Mouse (Mus musculus) gastrocnemius, postnatal 14 days (tissue): ENCODE measurements around the gene Sulf2. TPM values are rescaled to one million over a fixed set of nuclear protein-coding genes. Genes with fewer than 3 reads are reported as not detected.

Experiments used
- DNase-seq: peaks from one replicate; pipeline ENCODE4 v3.0.0; 2021; ENCODE audit warnings: mixed read lengths
- intact Hi-C: fragments of 180-260 bp; cut with DNase I; formaldehyde crosslinking; loops from one replicate; pipeline ENCODE4 v1.15.1; 2025; ENCODE audit warnings: low total_unique reads
- total RNA-seq, 2 experiments: library from RNA; stranded (reverse); gene quantifications; 2 replicates each; pipeline ENCODE4 v1.2.3; 2021

The Sulf2 gene
- total RNA-seq, 2 experiments from 2014 or later: 15.3 to 19.6 TPM

- intact Hi-C loops: no loop called here
- DNase-seq: no peak
Observed at GRCm38 (mm10) chr2:166128032-166128431, 27.4 kb downstream of the Sulf2 start.

DNA sequence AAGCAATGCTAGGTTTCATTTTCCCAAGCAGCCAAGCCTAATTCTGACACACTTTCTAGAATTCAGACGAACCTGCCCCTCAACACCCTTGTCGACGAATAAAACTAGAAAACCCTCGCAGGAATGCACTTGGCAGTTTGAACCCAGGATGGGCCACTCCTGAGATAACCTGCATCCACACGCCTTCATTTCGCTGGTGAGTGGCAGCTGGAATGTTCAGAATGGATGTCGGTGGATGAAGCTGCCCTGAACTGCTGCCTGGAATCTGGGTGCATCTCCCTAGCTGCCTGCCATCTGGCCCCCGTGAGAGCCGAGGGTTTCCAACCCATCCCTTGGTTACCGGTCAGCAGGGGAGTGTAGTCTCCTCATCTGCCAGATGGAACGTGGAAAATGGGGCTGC, 29.1 kb downstream of the Sulf2 start:
- intact Hi-C loops: no loop called here
- DNase-seq: no peak

DNA sequence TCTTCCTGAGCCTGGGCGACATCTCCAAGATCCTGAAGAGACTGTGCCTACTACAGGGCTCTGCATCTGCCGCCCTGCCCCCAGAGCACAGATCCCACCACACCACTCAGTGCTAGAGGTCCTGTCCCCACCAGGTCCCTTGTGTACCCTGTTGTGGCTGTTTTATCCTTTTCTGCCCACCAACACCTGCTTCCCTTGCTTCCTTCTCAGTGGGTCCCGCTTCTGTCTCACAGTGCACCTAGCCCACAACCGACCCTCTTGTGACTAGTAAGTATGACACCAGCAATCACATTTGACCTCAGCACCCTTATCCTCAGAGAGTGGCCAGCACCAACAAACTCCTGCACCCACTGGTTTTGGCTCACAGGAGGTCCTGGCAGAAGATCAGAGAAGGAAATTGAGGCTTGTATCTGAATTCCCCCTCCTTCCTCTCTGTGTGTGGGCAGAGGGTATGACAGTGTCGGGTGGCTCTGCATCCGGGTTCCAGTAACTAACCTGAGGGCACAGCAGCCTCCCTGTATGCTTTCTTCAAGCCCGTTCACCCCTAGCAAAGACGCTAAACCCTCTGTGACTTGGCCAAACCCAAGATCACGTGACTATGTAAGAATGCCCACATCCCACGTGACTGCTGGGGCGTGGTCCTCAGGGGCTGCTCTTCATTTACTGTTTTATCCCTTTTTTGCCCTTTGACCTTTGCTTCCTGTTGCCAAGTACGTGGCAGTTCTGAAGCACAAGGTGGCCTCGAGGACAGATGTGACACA, 29.8 kb downstream of the Sulf2 start:
- intact Hi-C loops: no loop called here
- no peak for DNase-seq

GRCm38 (mm10) chr2:166125033-166125432, 30.4 kb downstream of the Sulf2 start:
- DNase-seq: no peak
- intact Hi-C loops: no loop called here

DNA sequence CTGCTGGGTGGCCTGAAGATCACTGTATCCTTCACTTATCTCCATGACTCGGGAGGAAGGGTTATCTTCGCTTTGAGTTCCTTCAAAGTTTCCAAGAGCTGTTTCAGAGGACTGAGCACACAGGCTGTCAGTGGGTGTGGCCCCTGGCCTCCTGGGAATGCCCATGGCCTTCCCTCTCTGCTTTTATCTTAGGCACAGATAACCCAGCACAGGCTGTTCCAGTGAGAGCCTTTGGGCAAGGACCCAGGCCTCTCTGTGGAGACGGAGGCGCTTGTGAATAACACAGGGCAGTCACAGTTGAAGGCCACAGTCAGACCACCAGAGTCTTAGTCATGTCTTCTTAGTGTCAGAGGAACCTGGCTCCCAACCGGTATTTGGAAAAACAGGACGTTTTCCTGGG, 32.7 kb downstream of the Sulf2 start:
- DNase-seq: no peak
- intact Hi-C loops: no loop called here

DNA sequence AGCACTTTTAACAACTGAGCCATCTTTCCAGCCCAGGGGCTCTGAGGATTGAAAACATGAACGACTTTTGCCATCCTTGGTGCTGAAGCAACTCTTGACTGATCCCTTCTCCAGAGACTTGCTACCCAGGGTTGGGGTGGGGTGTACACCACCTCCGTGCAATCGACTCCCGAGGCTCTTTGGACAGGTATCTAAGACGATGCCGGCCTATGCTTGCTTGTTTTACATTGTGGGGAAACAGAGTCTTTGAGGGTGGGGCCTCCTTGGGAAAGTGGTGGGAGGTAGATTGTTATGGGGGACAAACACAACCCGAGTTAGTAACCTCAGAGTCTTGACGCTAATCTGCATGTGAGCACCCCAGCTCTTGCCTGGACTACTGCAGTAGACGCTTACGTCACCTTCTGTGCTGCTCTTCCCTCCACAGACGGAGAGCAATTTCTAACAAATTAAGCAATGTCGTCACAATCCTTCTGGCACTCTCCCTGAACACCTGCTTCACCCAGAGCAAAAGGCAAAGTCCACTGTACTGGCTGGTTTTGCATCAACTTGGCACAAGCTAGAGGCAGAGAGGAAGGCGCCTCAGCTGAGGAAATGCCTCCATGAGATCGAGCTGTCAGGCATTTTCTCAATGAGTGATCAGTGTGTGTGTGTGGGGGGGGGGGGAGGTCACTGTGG, 33.6 kb downstream of the Sulf2 start:
- no peak for DNase-seq
- intact Hi-C loops: no loop called here

GRCm38 (mm10) chr2:166119992-166120391, 35.5 kb downstream of the Sulf2 start:
- intact Hi-C loops: no loop called here

DNA sequence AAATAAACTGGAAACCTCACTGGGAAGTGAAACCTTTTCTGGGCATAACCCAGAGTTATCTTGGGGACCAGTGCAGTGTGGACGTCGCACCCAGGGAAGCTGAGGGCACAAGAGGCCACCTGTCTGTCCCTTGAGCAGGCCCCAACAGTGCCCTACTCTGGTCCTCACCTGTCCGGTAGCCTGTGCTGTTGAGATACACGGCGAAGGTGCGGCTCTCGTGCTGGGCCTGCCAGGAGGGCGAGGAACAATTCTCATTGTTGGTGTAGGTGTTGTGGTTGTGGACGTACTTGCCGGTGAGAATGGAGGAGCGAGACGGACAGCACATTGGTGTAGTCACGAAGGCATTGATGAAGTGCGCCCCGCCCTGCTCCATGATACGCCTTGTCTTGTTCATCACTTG, 38.8 kb downstream of the Sulf2 start:
- intact Hi-C loops: no loop called here
- DNase-seq: no peak

More at GRCm38 (mm10) chr2:166119992-166120391, 35.5 kb downstream of the Sulf2 start:
- no peak for DNase-seq

DNA sequence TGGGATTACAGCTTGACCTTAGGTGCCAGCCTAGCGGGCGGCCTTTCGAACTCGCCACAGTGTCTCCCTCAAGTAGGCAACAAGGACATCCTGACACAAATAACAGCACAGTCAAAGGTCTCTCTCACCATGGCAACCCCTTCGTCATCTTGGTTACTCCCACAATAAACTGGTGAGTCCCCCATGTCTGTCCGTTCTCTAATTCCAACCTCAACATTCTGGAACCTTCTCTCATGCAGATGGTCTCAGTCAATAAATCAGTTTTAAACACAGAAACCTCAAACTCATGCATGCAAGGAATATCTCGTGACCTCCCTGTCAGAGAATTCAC, 39.2 kb downstream of the Sulf2 start:
- intact Hi-C loops: no loop called here

DNA sequence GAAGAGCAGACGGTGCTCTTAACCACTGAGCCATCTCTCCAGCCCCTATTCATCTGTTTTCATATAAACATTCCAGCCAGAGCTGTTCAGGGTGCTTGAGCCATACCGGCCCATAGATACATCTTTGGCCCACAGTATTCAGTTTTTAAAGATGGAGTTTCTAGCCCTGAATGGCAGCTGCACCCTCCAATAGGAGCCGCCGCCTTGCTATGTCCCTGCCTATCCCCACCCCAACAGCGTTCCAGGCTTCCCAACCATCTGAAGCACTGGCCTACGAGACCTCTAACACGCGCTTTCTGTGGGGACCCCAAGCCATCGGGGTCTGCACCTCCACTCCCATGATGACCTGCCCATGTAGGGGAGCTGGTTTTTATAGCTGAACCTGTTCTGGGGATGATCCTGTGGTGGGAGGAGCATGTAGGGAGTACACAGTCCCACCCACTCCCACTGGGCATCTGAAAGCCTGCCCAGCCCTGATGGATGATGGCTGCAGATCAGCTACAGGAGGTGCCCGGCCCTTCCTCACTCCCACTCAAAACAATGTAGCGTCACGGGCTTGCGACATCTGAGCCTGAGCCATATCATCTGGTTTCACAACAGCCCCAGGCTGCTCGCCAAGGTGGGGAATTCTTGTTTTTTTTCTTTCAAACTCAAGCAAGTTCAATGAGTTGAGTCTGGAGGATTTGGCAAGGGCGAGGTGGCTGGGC, 39.7 kb downstream of the Sulf2 start:
- intact Hi-C loops: no loop called here
- DNase-seq: peak; percentile 72

More for the DNA sequence above, 39.2 kb downstream of the Sulf2 start:
- no peak for DNase-seq

GRCm38 (mm10) chr2:166112986-166113385, 42.5 kb downstream of the Sulf2 start:
- no peak for DNase-seq
- intact Hi-C loops: no loop called here

GRCm38 (mm10) chr2:166111831-166112250, 43.6 kb downstream of the Sulf2 start:
- no peak for DNase-seq
- intact Hi-C loops: no loop called here

DNA sequence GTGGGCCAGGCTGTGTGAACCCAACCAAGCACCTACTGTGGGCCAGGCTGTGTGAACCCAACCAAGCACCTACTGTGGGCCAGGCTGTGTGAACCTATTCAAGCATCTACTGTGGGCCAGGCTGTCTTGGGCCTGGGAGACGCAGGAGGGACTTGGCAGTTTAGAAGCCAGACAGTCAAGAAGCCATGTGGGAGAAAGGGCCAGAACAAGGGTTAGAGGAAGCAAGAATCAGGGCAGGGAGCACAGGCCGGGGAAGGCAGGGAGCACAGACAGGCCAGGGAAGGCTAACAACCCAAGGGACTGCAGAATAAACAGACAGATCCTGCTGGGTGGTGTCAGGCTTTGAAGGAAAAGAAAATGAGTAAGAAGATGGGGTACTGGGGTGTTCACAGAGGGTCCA, 44.2 kb downstream of the Sulf2 start:
- intact Hi-C loops: no loop called here
- DNase-seq: no peak

- intact Hi-C loops: no loop called here
Observed at GRCm38 (mm10) chr2:166110764-166111163, 44.7 kb downstream of the Sulf2 start.

DNA sequence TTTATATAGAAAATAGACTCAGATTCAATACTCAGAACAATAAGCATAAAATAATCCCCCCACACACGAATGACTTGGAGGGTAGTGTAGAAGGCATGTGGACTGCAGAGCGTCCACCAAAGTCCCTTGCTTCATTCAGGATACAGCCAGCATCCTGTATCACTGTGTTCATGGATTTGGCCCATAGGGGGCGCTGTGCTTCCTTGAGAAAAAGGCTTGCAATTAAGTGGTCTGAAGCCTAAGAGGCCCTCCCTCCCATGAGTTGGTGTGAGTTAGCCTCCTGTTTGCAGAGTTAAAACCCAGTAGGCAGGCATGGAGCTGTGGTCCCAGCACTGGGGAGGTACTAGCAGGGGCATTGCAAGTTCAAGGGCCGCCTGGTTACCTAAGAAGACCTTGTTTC, 47.1 kb downstream of the Sulf2 start:
- intact Hi-C loops: loop anchor here (5.0 to 10.0 kb wide), 2 partner anchors 336 to 454 kb away; no protein-coding TSS in a partner anchor
- DNase-seq: peak; percentile 84

More at GRCm38 (mm10) chr2:166110764-166111163, 44.7 kb downstream of the Sulf2 start:
- no peak for DNase-seq

DNA sequence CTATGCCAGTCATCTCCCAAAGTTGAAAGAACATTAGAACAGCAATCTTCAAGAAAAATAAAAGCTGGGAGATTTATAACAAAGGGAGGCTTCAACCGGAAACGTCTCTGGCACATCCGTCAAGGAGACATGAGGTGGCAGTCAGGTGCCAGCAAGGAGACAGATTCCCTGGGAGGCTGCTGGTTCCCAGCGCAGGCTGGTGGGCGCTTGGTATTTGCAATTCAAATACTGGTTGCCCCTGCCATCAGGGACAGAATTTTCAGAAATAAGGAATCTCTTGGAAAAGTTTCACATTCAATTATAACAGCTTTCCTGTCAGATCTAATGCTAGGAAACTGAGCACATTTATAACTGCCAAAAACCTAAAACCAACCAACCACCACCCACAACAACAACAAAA, 47.6 kb downstream of the Sulf2 start:
- intact Hi-C loops: loop anchor here (5.0 to 10.0 kb wide), 2 partner anchors 337 to 454 kb away; no protein-coding TSS in a partner anchor
- no peak for DNase-seq

DNA sequence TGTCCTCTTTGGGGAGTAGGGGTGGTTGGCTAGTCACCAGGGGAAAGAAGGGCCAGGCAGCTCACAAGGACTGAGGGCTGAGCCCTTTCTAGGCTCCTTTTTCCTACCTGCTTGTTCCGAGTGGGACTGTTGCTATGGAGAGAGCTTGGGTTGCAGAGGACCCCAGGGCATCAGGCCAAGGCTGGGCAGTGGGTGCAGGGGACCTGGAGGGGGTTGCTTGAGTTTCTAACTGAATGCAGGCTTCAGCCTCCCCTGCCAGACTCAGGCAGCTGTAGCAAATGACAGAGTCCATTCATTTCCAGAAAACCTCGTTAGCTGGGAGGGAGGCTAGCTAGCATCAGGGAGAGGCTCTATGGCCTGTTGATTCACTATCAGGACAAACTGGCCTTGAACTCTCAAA, 48.8 kb downstream of the Sulf2 start:
- intact Hi-C loops: loop anchor here (5.0 to 10.0 kb wide), 2 partner anchors 338 to 456 kb away; no protein-coding TSS in a partner anchor

GRCm38 (mm10) chr2:166105911-166106310, 49.6 kb downstream of the Sulf2 start:
- intact Hi-C loops: loop anchor here (5.0 to 10.0 kb wide), 2 partner anchors 339 to 456 kb away; no protein-coding TSS in a partner anchor
- DNase-seq: no peak

More for the DNA sequence above, 48.8 kb downstream of the Sulf2 start:
- no peak for DNase-seq

DNA sequence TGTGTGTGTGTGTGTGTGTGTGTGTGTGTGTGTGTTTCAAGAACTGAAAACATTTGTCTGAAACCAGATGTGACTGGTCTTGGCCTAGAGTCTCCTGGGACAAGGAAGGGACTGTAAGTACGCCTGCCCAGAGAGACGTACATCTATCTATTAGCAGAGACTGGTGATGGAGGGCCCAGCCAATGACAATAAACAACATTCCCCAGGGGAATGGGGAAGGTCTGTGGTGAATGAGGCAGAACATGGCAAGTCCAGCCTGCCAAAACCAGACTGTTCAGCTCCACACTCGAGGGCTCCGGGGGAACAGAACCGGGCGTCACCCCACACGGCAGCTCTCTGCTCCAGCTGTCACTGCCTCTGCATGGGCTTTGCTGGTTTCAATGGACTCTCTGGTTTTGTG, 52.6 kb downstream of the Sulf2 start:
- intact Hi-C loops: loop anchor here (10.0 kb wide), 1 partner anchor 342 kb away; no protein-coding TSS in a partner anchor
- DNase-seq: no peak
